Mouse (Mus musculus) sigmoid colon, adult 10 weeks (tissue): ENCODE results near the gene Gm17482. TPM values are rescaled to one million over a fixed set of nuclear protein-coding genes. Genes with fewer than 3 reads are reported as not detected.

Experiments used
- polyA plus RNA-seq: library from polyadenylated mRNA; stranded (reverse); fragments of 350-450 nt; fragmentation: Illumina TruSeq; extraction: RNeasy Lipid Tissue Mini Kit (QIAGEN cat#74804); gene quantifications from one replicate; pipeline ENCODE4 v1.2.3, GENCODE M21; 2014; ENCODE audit warnings: low read depth, low replicate concordance

Gene Gm17482
- polyA plus RNA-seq = not detected

GRCm38 (mm10) chr6:115227043-115227442, at the start of gene Gm17482:
TSS of gene Gm17482 (plus strand) at chr6:115227343.

GRCm38 (mm10) chr6:115252099-115252873, 25.1 kb downstream of the Gm17482 start, which contains the start of gene Timp4:
TSS of gene Timp4 (minus strand) at chr6:115252205.

Other genes with a start within 250 kb of the Gm17482 start
- gene Tamm41, start 189.5 kb upstream of the Gm17482 start, polyA plus RNA-seq = 13.8 TPM
- 8.4 TPM for gene Syn2, start 92.4 kb upstream of the Gm17482 start, polyA plus RNA-seq
- gene Timp4, start 24.9 kb downstream of the Gm17482 start, polyA plus RNA-seq = 1.9 TPM
- gene Pparg, start 133.6 kb downstream of the Gm17482 start, polyA plus RNA-seq = 105 TPM